Mouse (Mus musculus) adrenal gland, postnatal 14 days (tissue): ENCODE measurements around the gene Supt4a. TPM values are rescaled to one million over a fixed set of nuclear protein-coding genes. Genes with fewer than 3 reads are reported as not detected.
A peak's percentile ranks its signal among the peaks of the same experiment; 100 is the strongest.

Experiments used
- DNase-seq: peaks from one replicate; pipeline ENCODE4 v3.0.0; 2021; ENCODE audit warnings: mixed read lengths
- total RNA-seq: library from RNA; stranded (reverse); gene quantifications from 2 replicates; pipeline ENCODE4 v1.2.3, GENCODE M21; 2021

Gene Supt4a
- total RNA-seq, 1 experiment from 2014 or later = 56.5 TPM

DNA sequence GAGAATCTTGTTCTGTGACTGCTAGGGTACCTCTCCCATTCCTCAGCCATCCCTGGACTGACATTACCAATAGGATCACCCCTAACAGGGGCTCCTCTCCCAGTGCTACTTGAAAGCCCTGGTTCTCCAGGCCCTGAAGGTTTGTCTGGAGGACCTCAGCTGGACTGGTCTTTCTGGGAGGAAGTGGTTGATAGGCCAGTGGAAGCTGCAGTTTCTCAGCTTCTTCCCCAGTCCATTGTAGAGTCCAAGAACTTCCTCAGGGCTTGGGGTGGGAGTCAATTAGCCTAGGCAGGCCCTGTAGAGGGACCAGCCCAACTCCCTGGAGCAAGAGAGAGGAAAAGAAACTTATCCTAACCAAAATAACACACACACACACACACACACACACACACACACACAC is 11.8 kb upstream of the Supt4a start:
- no peak for DNase-seq

DNA sequence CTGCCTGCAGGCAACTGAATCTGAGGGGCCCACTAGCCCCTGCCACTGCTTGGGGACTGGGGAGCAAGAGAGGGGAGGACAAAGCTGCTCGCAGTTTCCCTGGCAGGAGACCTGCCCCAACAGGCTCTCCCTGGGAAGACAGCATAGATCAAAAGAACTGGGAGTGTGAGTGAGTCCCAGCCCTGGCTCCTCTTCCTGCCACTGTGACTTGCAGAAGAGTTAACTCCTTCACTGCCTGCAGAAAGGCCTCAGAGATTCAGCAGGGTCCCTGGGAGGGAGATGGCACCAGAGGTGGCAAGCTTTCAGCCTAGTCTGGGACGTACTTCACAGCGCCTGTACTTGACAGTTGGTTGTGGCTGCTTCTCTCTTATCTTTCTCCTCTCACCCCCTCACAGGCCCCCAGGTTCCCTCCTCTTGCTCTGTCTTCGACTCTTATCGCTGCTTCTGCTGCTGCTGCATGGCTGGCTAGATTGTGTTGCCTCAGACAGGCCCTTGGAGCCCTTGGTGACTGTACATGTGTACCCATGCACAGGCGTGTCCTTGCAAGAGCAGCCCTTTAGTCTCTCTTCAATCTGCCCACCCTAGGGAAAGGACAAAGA is 11.3 kb upstream of the Supt4a start:
- peak; percentile 34 for DNase-seq

GRCm38 (mm10) chr11:87727021-87727420 is 10.3 kb upstream of the Supt4a start:
- no peak for DNase-seq

DNA sequence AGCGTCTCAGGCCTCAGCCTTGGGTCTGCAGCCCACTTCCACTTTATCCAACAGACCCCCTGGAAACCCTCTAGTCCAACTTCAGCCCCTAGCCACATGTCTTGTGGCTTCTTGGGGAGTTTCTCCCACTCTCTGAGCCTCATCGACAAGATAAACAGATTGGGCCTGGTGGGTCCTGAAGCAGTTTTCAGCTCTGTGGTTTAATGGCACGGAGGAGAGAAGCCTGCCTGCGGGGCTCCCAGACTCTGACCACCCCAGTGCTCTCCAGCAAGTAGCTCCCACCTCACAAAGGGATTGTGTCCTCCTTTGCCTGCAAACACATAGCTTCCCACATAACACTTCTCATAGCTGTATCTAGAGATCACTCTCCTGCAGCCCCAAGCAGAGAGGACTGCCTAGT is 9.9 kb upstream of the Supt4a start:
- no peak for DNase-seq

GRCm38 (mm10) chr11:87728850-87729592 is 8.3 kb upstream of the Supt4a start:
- DNase-seq = no peak

- DNase-seq = no peak
These were observed 7.7 kb upstream of the Supt4a start for GRCm38 (mm10) chr11:87729593-87730185.

DNA sequence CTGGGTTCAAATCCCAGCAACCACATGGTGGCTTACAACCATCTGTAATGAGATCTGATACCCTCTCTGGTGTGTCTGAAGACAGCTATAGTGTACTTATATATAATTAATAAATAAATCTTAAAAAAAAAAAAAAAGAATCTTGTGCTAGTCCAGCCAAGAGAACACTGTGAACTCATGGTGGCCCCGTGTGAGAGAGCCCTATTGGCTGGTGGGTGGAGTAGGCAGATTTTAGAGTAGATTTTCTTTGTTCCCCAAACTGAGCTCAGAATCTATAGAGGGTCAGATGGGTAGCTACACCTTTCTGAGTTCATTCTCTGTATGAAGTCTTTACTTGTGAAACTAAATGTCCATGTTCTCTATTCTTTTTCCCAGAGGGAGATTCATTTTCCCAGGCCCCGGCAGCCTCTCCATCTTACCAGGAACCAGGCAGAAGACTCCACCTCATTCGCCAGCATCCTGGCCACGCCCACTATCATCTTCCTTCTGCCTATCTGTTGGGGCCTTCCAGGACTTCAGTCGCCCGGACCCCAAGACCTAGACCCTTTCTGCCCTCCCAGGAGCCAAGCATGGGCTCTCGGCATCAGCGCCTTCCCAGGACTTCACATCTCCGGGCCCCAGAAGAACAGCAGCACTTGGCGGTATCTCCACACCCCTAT is 6.6 kb upstream of the Supt4a start:
- DNase-seq = no peak

- DNase-seq = no peak
These were observed 3.0 kb upstream of the Supt4a start for GRCm38 (mm10) chr11:87734346-87734745.

GRCm38 (mm10) chr11:87735691-87736090 is 1.7 kb upstream of the Supt4a start:
- no peak for DNase-seq

DNA sequence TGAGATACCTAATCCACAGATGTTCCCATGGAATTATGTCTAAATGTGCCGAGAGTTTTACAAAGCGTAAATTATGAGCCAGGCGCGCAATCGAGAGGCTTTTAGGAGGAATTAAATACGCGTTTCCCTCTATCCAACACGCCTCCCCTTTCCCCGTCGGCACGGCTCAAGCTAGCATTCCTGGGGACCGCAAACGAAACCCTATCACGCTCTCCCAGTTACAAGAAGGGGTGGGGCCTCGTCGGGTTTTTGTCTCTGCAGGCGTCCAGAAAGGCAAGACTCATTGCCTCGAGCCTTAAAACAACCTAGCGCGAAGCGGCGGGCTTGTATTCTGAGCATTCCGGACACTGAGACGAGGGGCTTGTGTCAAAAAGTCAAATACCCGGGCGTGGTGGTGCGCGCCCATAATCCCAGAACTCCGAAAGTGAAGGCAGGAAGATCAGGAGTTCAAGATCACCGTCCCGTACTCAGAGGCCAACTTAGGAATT is 661 bp upstream of the Supt4a start:
- DNase-seq = peak; percentile 78

DNA sequence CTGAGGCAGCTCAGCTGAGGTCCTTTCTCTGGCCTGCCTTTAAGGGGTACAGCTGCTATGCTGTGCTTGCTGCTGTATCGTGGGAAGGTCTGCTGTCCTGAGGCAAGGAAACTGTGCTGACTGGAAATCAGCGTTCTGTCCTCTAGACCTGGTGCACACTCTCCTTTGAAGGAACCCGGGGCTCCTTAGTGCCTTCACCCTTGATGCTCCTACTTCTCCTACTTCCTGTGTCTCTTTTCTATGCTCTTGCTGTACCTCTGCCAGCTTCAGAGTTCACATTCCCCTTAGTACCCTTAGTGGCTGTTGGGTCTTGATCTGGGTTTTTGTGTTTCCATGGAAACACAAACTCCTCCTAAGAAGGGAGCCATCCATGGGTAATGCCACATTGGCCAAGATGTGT is 6.3 kb downstream of the Supt4a start:
- DNase-seq = no peak

- DNase-seq = no peak
These were observed 7.6 kb downstream of the Supt4a start for GRCm38 (mm10) chr11:87744964-87745363.

- DNase-seq = no peak
These were observed 8.5 kb downstream of the Supt4a start for GRCm38 (mm10) chr11:87745632-87746555.

- DNase-seq = no peak
These were observed 10.0 kb downstream of the Supt4a start for GRCm38 (mm10) chr11:87747312-87747711.

DNA sequence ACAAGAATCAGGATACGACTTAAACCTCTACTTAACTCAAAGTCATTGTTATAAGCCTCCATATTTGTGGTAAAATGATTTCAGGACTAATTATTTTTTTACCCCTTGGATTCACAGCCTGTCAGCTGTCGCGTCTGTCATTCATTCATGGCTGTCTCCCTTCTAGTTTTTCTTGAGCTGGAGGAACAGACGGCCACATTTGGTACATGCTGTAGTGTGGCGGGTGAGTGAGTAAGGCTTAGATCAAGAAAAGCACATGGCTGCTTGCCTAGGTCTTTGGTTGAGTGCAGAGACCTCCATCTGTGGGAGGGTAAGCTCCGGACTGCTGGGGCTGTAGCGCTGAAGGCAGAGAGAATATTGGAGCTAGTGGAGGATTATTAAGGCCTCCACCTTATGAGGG is 10.4 kb downstream of the Supt4a start:
- DNase-seq = no peak

- DNase-seq = peak; percentile 44
These were observed 11.1 kb downstream of the Supt4a start for GRCm38 (mm10) chr11:87748132-87749119.

- peak; percentile 65 for DNase-seq
These were observed 12.1 kb downstream of the Supt4a start for GRCm38 (mm10) chr11:87749192-87750042.

DNA sequence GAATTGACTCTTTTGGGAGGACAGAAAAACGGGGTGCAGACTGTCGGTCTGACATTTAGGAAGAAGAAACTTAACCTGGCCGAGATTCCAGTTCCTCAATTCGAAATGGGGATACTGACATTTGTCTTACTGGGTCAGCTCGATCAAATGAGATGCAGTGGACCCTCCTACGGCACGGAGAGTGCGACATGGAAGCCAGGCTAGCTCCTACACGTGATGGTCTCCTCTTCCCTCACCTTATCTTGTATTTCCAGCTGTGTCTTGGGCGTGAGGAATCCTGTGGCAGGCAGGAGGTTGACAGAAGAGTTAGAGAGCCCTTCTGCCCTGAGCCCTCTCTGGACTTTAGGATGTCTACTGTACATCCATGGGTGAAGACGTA is 12.7 kb downstream of the Supt4a start:
- no peak for DNase-seq

DNA sequence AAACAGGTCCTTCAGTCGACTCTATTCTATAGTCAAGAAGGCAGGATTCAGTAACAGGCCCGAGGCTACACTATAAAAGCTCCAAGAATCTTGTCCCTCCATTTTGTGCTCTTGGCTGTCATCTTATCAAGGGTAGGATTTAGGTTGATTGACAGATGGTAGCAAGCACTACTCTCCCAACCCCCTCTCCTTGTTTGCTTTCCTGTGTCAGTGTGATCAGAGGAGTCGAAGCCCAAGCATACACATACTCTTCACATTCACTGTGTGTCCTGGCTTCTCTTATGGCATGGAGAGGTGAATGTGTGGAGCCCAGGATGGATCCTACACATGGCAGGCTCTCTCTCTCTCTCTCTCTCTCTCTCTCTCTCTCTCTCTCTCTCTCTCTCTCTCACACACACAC is 13.2 kb downstream of the Supt4a start:
- DNase-seq = no peak

- DNase-seq = no peak
These were observed 13.7 kb downstream of the Supt4a start for GRCm38 (mm10) chr11:87751031-87751430.
